In the genomic region with DNA sequence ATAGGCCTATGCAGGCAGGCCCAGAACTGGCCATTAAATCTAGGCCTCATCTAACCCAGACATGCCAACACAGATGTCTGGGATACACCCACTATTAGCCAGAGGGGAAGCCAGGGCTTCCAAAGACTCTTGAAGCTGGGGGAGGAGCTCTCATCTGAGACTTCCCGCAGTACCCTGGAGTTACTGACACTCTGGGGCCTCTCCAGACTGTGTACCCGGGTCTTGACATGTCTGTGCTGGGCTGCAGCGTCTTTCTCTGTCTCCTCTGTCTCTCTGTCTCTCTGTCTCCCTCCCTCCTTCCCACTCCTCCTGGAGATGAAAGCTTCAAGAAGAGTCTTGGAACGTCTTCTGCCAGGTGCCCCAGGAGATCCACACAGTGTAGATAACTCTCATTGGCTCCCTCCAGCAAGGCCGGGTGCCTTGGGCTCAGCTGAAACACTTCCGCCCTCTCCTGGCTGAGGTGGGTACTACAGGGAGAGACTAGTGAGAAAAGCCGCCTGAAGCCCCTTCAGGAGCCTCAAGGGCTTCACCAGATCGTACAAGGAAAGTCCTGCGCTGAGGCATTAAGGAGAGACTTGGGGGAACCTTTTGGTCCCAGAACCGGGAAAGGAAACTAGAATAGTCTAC, we compare ENCODE assay signal across 9 mouse cellular contexts. TPM values are rescaled to one million over a fixed set of nuclear protein-coding genes. Genes with fewer than 3 reads are reported as not detected.
DNase-seq lines count a peak whose midpoint lies in the region; ATAC-seq and TF ChIP-seq lines count a peak whose summit lies in the region.
"Had no signal": no experiment of that assay in that cellular context is flagged by ENCODE, and none has a peak within 500 bp of the region (broad histone marks: within the 10 kb centered on the region; RNA-seq: fewer than 3 reads in every experiment).

No protein-coding gene starts in this region.

- no peak overlapping the region for H3K4me3 ChIP-seq in kidney, embryonic 16.5 days (ENCODE audit: low read length)
- no peak overlapping the region for H3K4me3 ChIP-seq in liver, adult 2 months (ENCODE audit: insufficient read depth, low read depth, low read length)
- no peak overlapping the region for H3K4me3 ChIP-seq in neural tube, embryonic 11.5 days (ENCODE audit: low read depth, low read length)
- H3K4me3 ChIP-seq in stomach, postnatal 0 days (ENCODE audit: low read depth, low read length), result no peak overlapping the region
- H3K4me3 ChIP-seq: embryonic facial prominence, embryonic 15.5 days had no signal

- no peaks in the 10 kb centered on the region for H3K27me3 ChIP-seq in kidney, embryonic 16.5 days (ENCODE audit: insufficient read depth, low read length)
- no peaks in the 10 kb centered on the region for H3K27me3 ChIP-seq in liver, adult 2 months (ENCODE audit: control insufficient read depth, insufficient read depth, low read length)
- no peaks in the 10 kb centered on the region for H3K27me3 ChIP-seq in neural tube, embryonic 11.5 days (ENCODE audit: control insufficient read depth, insufficient read depth, low read length)
- H3K27me3 ChIP-seq in stomach, postnatal 0 days (ENCODE audit: control insufficient read depth, insufficient read depth, low read length), result no peaks in the 10 kb centered on the region
- H3K27me3 ChIP-seq: embryonic facial prominence, embryonic 15.5 days had no signal

- no peaks in the 10 kb centered on the region for H3K9me3 ChIP-seq in kidney, embryonic 16.5 days (ENCODE audit: low read length)
- no peaks in the 10 kb centered on the region for H3K9me3 ChIP-seq in neural tube, embryonic 11.5 days (ENCODE audit: control insufficient read depth, low read length)
- H3K9me3 ChIP-seq in stomach, postnatal 0 days (ENCODE audit: control insufficient read depth, low read length), result no peaks in the 10 kb centered on the region
- H3K9me3 ChIP-seq: embryonic facial prominence, embryonic 15.5 days had no signal

- WGBS in kidney, embryonic 16.5 days, result 20% methylated on average over 10 of the region's 10 CpGs
- WGBS in liver, adult 2 months, result 31% methylated on average over 10 of the region's 10 CpGs
- WGBS in neural tube, embryonic 11.5 days, result 20% methylated on average over 10 of the region's 10 CpGs
- 20% methylated on average over 10 of the region's 10 CpGs for WGBS in stomach, postnatal 0 days

- H3K9ac ChIP-seq in kidney, embryonic 16.5 days (replicated peaks; ENCODE audit: low read length), result no peak overlapping the region
- no peak overlapping the region for H3K9ac ChIP-seq in liver, adult 2 months (ENCODE audit: low read depth, low read length)
- H3K9ac ChIP-seq in neural tube, embryonic 11.5 days (ENCODE audit: low read length), result no peak overlapping the region
- no peak overlapping the region for H3K9ac ChIP-seq in stomach, postnatal 0 days (ENCODE audit: low read length)
- H3K9ac ChIP-seq: embryonic facial prominence, embryonic 15.5 days had no signal

- DNase-seq in 3T3-L1 (ENCODE audit: low read depth, low spot score) (peak; percentile 77), ZHBTc4 (ENCODE audit: low read depth, low spot score) (peak; percentile 92)
- DNase-seq in cerebellum, postnatal 4 days (ENCODE audit: low spot score in 2 of 2), result peak; percentile 90 to 97
- peak; percentile 73 for DNase-seq in gastrocnemius, postnatal 14 days
- DNase-seq in liver, adult 2 months (ENCODE audit: extremely low read depth, low read depth, low spot score), result no peak
- peak; percentile 86 for DNase-seq in neural tube, embryonic 11.5 days (ENCODE audit: low spot score)
- peak; percentile 84 for DNase-seq in stomach, postnatal 0 days (ENCODE audit: low spot score)

- peak; percentile 83 for TF ChIP-seq CTCF in liver, adult 2 months (IDR thresholded peaks at IDR 0.05; ENCODE audit: low read depth, low read length)
- TF ChIP-seq CTCF in stomach, postnatal 0 days (IDR thresholded peaks at IDR 0.05; ENCODE audit: low read depth), result peak; percentile 95

- no peak overlapping the region for H3K4me2 ChIP-seq in kidney, embryonic 16.5 days (replicated peaks; ENCODE audit: low read depth, low read length)
- H3K4me2 ChIP-seq in neural tube, embryonic 11.5 days (ENCODE audit: low read depth), result no peak overlapping the region
- no peak overlapping the region for H3K4me2 ChIP-seq in stomach, postnatal 0 days (replicated peaks; ENCODE audit: low read depth)
- H3K4me2 ChIP-seq: embryonic facial prominence, embryonic 15.5 days had no signal

- no peaks in the 10 kb centered on the region for H3K79me2 ChIP-seq in liver, adult 2 months (ENCODE audit: control insufficient read depth, insufficient read depth, low read length)

- no peak overlapping the region for H3K27ac ChIP-seq in kidney, embryonic 16.5 days (ENCODE audit: low read length)
- H3K27ac ChIP-seq in liver, adult 2 months (replicated peaks; ENCODE audit: insufficient read depth, low read depth, low read length), result no peak overlapping the region
- no peak overlapping the region for H3K27ac ChIP-seq in neural tube, embryonic 11.5 days (ENCODE audit: low read depth, low read length)
- H3K27ac ChIP-seq in stomach, postnatal 0 days (replicated peaks), result no peak overlapping the region
- H3K27ac ChIP-seq: embryonic facial prominence, embryonic 15.5 days had no signal

- ATAC-seq in kidney, embryonic 16.5 days (ENCODE audit: low FRiP score, low TSS enrichment), result 0 out of 2 replicates have a peak, but pooled peaks have one; percentile 55
- ATAC-seq in neural tube, embryonic 11.5 days (ENCODE audit: insufficient read depth, low FRiP score, low TSS enrichment), result 0 out of 2 replicates have a peak, but pooled peaks have one; percentile 31
- ATAC-seq in stomach, postnatal 0 days (ENCODE audit: low FRiP score, low TSS enrichment), result peak; percentile 62

- no peaks in the 10 kb centered on the region for H3K4me1 ChIP-seq in kidney, embryonic 16.5 days (ENCODE audit: insufficient read depth, low read length)
- H3K4me1 ChIP-seq in liver, adult 2 months (ENCODE audit: control insufficient read depth, insufficient read depth, low read length), result no peaks in the 10 kb centered on the region
- no peaks in the 10 kb centered on the region for H3K4me1 ChIP-seq in neural tube, embryonic 11.5 days (ENCODE audit: control insufficient read depth, insufficient read depth, low read length)
- no peaks in the 10 kb centered on the region for H3K4me1 ChIP-seq in stomach, postnatal 0 days (replicated peaks; ENCODE audit: control insufficient read depth, insufficient read depth)

- intact Hi-C loops in gastrocnemius, postnatal 14 days (cut with DNase I; ENCODE audit: low total_unique reads), result loop anchor here (2.0 kb wide), 1 partner anchor 81 kb away; no protein-coding TSS in a partner anchor

- TF ChIP-seq EP300 in stomach, postnatal 0 days (optimal IDR thresholded peaks at IDR 0.05), result no peak

- TF ChIP-seq POLR2A in liver, adult 2 months (IDR thresholded peaks at IDR 0.05; ENCODE audit: extremely low read depth, insufficient read depth, low read length), result no peak

- H3K36me3 ChIP-seq in kidney, embryonic 16.5 days (ENCODE audit: insufficient read depth, low read length), result no peaks in the 10 kb centered on the region
- H3K36me3 ChIP-seq in liver, adult 2 months (ENCODE audit: control insufficient read depth, insufficient read depth, low read length), result no peaks in the 10 kb centered on the region
- H3K36me3 ChIP-seq in neural tube, embryonic 11.5 days (ENCODE audit: control insufficient read depth, insufficient read depth, low read length), result no peaks in the 10 kb centered on the region
- no peaks in the 10 kb centered on the region for H3K36me3 ChIP-seq in stomach, postnatal 0 days (ENCODE audit: control insufficient read depth, insufficient read depth, low read length)
- H3K36me3 ChIP-seq: embryonic facial prominence, embryonic 15.5 days had no signal

RNA-seq across cellular contexts. Expression of a gene that starts 23.9 kb away (rescaled TPM):
- under 1 TPM; 0.23 to 0.24 TPM for total RNA-seq in gastrocnemius, postnatal 14 days (2021)
- polyA plus RNA-seq in kidney, embryonic 16.5 days (2015; fragmentation: Nextera tagmentation; extraction: Ambion mirVana), result 3.2 and 3.3 TPM in 2 replicates
- 0.09 and 0.20 TPM in 2 replicates for total RNA-seq in liver, adult 2 months (2014; rRNA removed)
- polyA plus RNA-seq in liver, adult 2 months (2012; rRNA removed), result 0.42 and 0.46 TPM in 2 replicates
- polyA plus RNA-seq in neural tube, embryonic 11.5 days (2014; fragmentation: Nextera tagmentation; extraction: Ambion mirVana), result 3.6 and 6.2 TPM in 2 replicates
- polyA plus RNA-seq in stomach, postnatal 0 days (2015; fragmentation: Nextera tagmentation; extraction: Ambion mirVana), result 4.2 and 5.6 TPM in 2 replicates
